8 mouse cellular contexts compared by ENCODE assay signal in the genomic region with DNA sequence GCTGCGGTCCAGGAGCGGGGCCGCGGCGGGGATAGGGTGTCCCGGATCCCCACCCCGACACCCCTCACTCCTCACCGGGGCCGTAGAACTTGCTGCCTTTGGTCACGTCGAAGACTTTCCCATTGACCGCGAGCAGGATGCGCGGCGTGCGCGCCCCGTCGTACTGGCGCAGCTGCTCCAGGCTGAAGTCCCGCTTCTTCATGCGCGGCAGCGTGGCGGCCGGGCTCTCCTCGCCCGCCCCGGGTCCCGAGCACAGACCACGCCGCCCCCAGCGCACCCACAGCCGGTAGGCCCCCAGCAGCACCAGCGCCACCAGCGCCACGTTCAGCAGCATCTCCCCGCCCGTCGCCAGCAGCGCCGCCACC. TPM values are rescaled to one million over a fixed set of nuclear protein-coding genes. Genes with fewer than 3 reads are reported as not detected.
DNase-seq lines count a peak whose midpoint lies in the region; ATAC-seq lines count a peak whose summit lies in the region.

No protein-coding gene starts in this region.

- ATAC-seq in kidney, embryonic 15.5 days (replicated peaks; ENCODE audit: low FRiP score), result peak; percentile 44
- ATAC-seq in activated CD4-positive, CD25-positive, alpha-beta regulatory T cell, adult 4 months, result peak; percentile 5

- H3K4me1 ChIP-seq in kidney, embryonic 15.5 days, result peaks cover 14% of the 10 kb centered on the region

- under 1% methylated on average over 40 of the region's 43 CpGs for WGBS in kidney, embryonic 15.5 days
- under 1% methylated on average over 43 of the region's 43 CpGs for WGBS in macrophage (ENCODE audit: missing documents)

- intact Hi-C loops in heart, postnatal 25 days (cut with DNase I), result loop anchor here (5.0 to 10.0 kb wide), 3 partner anchors 135 to 660 kb away; a partner anchor contains a TSS

- no peak for DNase-seq in kidney, postnatal 4 days
- peak; percentile 4 for DNase-seq in heart, postnatal 25 days (ENCODE audit: low spot score)
- DNase-seq in thymus, adult 18-20 months, result no peak
- DNase-seq in right cerebral cortex, postnatal 25 days, result no peak
- no peak for DNase-seq in kidney, adult 18-20 months

- H3K9me3 ChIP-seq in kidney, embryonic 15.5 days (replicated peaks), result no peaks in the 10 kb centered on the region

- H3K79me2 ChIP-seq in macrophage (ENCODE audit: inconsistent target), result peaks cover 47% of the 10 kb centered on the region

- peak overlapping the region; percentile 87 for H3K27ac ChIP-seq in kidney, embryonic 15.5 days
- H3K27ac ChIP-seq in macrophage, result no peak overlapping the region

- peak overlapping the region; percentile 97 for H3K4me3 ChIP-seq in kidney, embryonic 15.5 days (replicated peaks)
- peak overlapping the region; percentile 62 for H3K4me3 ChIP-seq in macrophage (ENCODE audit: inconsistent target)

- H3K4me2 ChIP-seq in kidney, embryonic 15.5 days, result peak overlapping the region; percentile 83

- 0 out of 2 replicates have a peak, but pooled peaks cover 5% of the 10 kb centered on the region for H3K36me3 ChIP-seq in kidney, embryonic 15.5 days
- H3K36me3 ChIP-seq in macrophage (ENCODE audit: inconsistent target), result no peaks in the 10 kb centered on the region

- H3K27me3 ChIP-seq in kidney, embryonic 15.5 days, result no peaks in the 10 kb centered on the region

- H3K9ac ChIP-seq in kidney, embryonic 15.5 days, result peak overlapping the region; percentile 85

RNA-seq across cellular contexts. Expression of a gene that starts 0.3 kb away (rescaled TPM):
- polyA plus RNA-seq in kidney, embryonic 15.5 days (2015; fragmentation: Nextera tagmentation; extraction: Ambion mirVana), result 40.9 and 41.0 TPM in 2 replicates
- polyA plus RNA-seq in activated CD4-positive, CD25-positive, alpha-beta regulatory T cell, adult 4 months (2017; shearing (Covaris generic)), result 1 to 10 TPM; 3.1 to 5.0 TPM
- 10 to 100 TPM; 27.5 to 30.1 TPM for total RNA-seq in heart, postnatal 25 days (2021)
- total RNA-seq in macrophage (2018; cell fraction: chromatin; rRNA removed), result 10 to 100 TPM in 16 of 26 experiments, 1 to 10 TPM in 9, under 1 TPM in 1; 0.97 to 32.5 (median 12.2) TPM
- 10 to 100 TPM; 23.8 to 35.4 (median 30.2) TPM for total RNA-seq in macrophage (2018; cell fraction: cytosol; rRNA removed)
- 10 to 100 TPM in 25 of 26 experiments, 1 to 10 TPM in 1; 7.8 to 39.1 (median 18.9) TPM for total RNA-seq in macrophage (2018; cell fraction: nucleus; rRNA removed)
- polyA plus RNA-seq in macrophage (2018), result 23.4 to 38.6 TPM (median 34.4 TPM) in 3 replicates
